ENCODE assay signal across 9 mouse cellular contexts in the genomic region with DNA sequence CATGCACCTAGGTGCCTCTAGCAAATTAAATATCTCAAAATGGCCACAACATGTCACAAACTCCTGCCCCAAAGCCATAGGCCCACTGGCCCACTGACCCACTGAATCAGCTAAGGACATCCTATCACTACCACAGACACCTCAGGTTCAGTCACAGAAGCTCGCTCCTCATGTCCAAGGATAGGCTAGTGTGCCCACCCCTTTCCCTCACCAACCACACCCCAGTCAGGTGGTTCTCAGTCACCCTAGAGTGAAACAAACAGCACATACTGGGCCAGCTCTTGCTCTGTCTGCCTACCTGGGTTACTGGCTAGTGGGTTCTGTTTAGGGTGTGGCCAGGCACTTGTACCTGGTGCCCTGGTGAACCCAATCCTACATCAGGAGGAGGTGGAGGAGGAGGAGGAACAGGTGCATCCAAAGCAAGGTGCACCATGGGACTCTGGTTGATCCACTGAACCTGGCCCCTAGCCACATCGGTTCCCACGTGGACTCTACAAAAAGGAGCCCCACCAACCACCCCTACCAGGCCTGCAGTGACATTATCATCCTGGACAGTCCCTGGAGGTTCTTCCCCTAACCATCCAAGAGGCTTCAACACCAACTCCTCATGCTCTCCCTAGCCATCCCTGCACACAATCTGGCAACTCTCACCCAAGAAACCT. TPM values are rescaled to one million over a fixed set of nuclear protein-coding genes. Genes with fewer than 3 reads are reported as not detected.
DNase-seq lines count a peak whose midpoint lies in the region; ATAC-seq and TF ChIP-seq lines count a peak whose summit lies in the region.
"Had no signal": no experiment of that assay in that cellular context is flagged by ENCODE, and none has a peak within 500 bp of the region (broad histone marks: within the 10 kb centered on the region; RNA-seq: fewer than 3 reads in every experiment).

No protein-coding gene starts in this region.

- ATAC-seq in heart, embryonic 11.5 days (replicated peaks; ENCODE audit: insufficient number of reproducible peaks, low FRiP score, low TSS enrichment), result no peak
- ATAC-seq in G1E (ENCODE audit: extremely low read depth, insufficient number of reproducible peaks, low FRiP score, poor library complexity, severe bottlenecking), result no peak
- no peak for ATAC-seq in forebrain, embryonic 16.5 days
- no peak for ATAC-seq in liver, embryonic 16.5 days (ENCODE audit: low read depth)

- no peaks in the 10 kb centered on the region for H3K9me3 ChIP-seq in heart, embryonic 11.5 days (replicated peaks; ENCODE audit: control insufficient read depth, low read length)
- H3K9me3 ChIP-seq in G1E (replicated peaks), result no peaks in the 10 kb centered on the region
- no peaks in the 10 kb centered on the region for H3K9me3 ChIP-seq in forebrain, embryonic 16.5 days (ENCODE audit: control insufficient read depth, low read length)
- H3K9me3 ChIP-seq in liver, embryonic 16.5 days (replicated peaks; ENCODE audit: control insufficient read depth, low read length), result no peaks in the 10 kb centered on the region

- no peaks in the 10 kb centered on the region for H3K27me3 ChIP-seq in heart, embryonic 11.5 days (ENCODE audit: control insufficient read depth, insufficient read depth, low read length)
- H3K27me3 ChIP-seq in G1E (ENCODE audit: insufficient read depth, low read length), result no peaks in the 10 kb centered on the region
- no peaks in the 10 kb centered on the region for H3K27me3 ChIP-seq in forebrain, embryonic 16.5 days (replicated peaks; ENCODE audit: control insufficient read depth, insufficient read depth, low read length)
- no peaks in the 10 kb centered on the region for H3K27me3 ChIP-seq in liver, embryonic 16.5 days (ENCODE audit: control insufficient read depth, insufficient read depth, low read depth, low read length)

- peaks cover 31% of the 10 kb centered on the region for H3K36me3 ChIP-seq in heart, embryonic 11.5 days (ENCODE audit: control insufficient read depth, insufficient read depth, low read length)
- peaks cover 60% of the 10 kb centered on the region for H3K36me3 ChIP-seq in G1E (replicated peaks)
- H3K36me3 ChIP-seq in forebrain, embryonic 16.5 days (ENCODE audit: control insufficient read depth, insufficient read depth), result peaks cover 27% of the 10 kb centered on the region
- peaks cover 46% of the 10 kb centered on the region for H3K36me3 ChIP-seq in liver, embryonic 16.5 days (ENCODE audit: control insufficient read depth, insufficient read depth)

- WGBS in heart, embryonic 11.5 days (ENCODE audit: insufficient replicate concordance), result 74% methylated on average over 3 of the region's 3 CpGs
- 92% methylated on average over 3 of the region's 3 CpGs for WGBS in forebrain, embryonic 16.5 days
- 68% methylated on average over 3 of the region's 3 CpGs for WGBS in liver, embryonic 16.5 days (ENCODE audit: insufficient replicate concordance)

- H3K4me1 ChIP-seq in heart, embryonic 11.5 days (ENCODE audit: control insufficient read depth, insufficient read depth, low read length), result peaks cover 17% of the 10 kb centered on the region
- peaks cover 93% of the 10 kb centered on the region for H3K4me1 ChIP-seq in G1E (ENCODE audit: insufficient read depth, low read depth, low read length)
- peaks cover 17% of the 10 kb centered on the region for H3K4me1 ChIP-seq in forebrain, embryonic 16.5 days (replicated peaks; ENCODE audit: control insufficient read depth, insufficient read depth, low read length)
- peaks cover 60% of the 10 kb centered on the region for H3K4me1 ChIP-seq in liver, embryonic 16.5 days (ENCODE audit: control insufficient read depth, low read depth, low read length)

- H3K9ac ChIP-seq in heart, embryonic 11.5 days (ENCODE audit: low read depth, low read length), result peak overlapping the region; percentile 97
- H3K9ac ChIP-seq in forebrain, embryonic 16.5 days (replicated peaks; ENCODE audit: low read depth, low read length), result no peak overlapping the region
- H3K9ac ChIP-seq in liver, embryonic 16.5 days (ENCODE audit: low read depth, low read length), result peak overlapping the region; percentile 96

- DNase-seq in heart, postnatal 36 days, result no peak
- no peak for DNase-seq in G1E (ENCODE audit: low spot score)
- DNase-seq in urinary bladder, postnatal 14 days (ENCODE audit: low spot score), result no peak
- no peak for DNase-seq in thymus, postnatal 0 days (ENCODE audit: low spot score)
- DNase-seq in thymus, postnatal 25 days, result no peak
- DNase-seq: gastrocnemius, postnatal 36 days had no signal

- H3K4me3 ChIP-seq in heart, embryonic 11.5 days (ENCODE audit: low read depth, low read length), result peak overlapping the region; percentile 91
- H3K4me3 ChIP-seq in G1E (ENCODE audit: low read depth, low read length), result peak overlapping the region; percentile 81
- no peak overlapping the region for H3K4me3 ChIP-seq in forebrain, embryonic 16.5 days (replicated peaks; ENCODE audit: low read length)
- H3K4me3 ChIP-seq in liver, embryonic 16.5 days (ENCODE audit: low read depth, low read length), result peak overlapping the region; percentile 90

- peak overlapping the region; percentile 98 for H3K4me2 ChIP-seq in heart, embryonic 11.5 days
- peak overlapping the region; percentile 89 for H3K4me2 ChIP-seq in forebrain, embryonic 16.5 days (ENCODE audit: low read length)
- H3K4me2 ChIP-seq in liver, embryonic 16.5 days (ENCODE audit: low read depth, low read length), result peak overlapping the region; percentile 85

- peak overlapping the region; percentile 75; the same call in 1 of the 2 replicates for H3K27ac ChIP-seq in heart, embryonic 11.5 days (ENCODE audit: low read depth, low read length)
- no peak overlapping the region for H3K27ac ChIP-seq in forebrain, embryonic 16.5 days (ENCODE audit: low read length)
- peak overlapping the region; percentile 94 for H3K27ac ChIP-seq in liver, embryonic 16.5 days (ENCODE audit: low read length)

- no peak for TF ChIP-seq CTCF in G1E (IDR thresholded peaks at IDR 0.05; ENCODE audit: low read depth, low read length)

- intact Hi-C loops in heart, postnatal 36 days (cut with DNase I), result no loop called here

RNA-seq across cellular contexts. Expression of gene Ctsd, which starts 2.0 kb away (rescaled TPM):
- polyA plus RNA-seq in heart, embryonic 11.5 days (2014; fragmentation: Nextera tagmentation; extraction: Ambion mirVana), result 378 and 446 TPM in 2 replicates
- 100 to 1,000 TPM; 830 to 843 TPM for total RNA-seq in heart, postnatal 36 days (2021)
- total RNA-seq in G1E (2014; fragmentation: Nextera tagmentation), result 102 and 133 TPM in 2 replicates
- 1,036 and 1,228 TPM in 2 replicates for total RNA-seq in G1E (2017)
- 43.0 and 64.7 TPM in 2 replicates for polyA plus RNA-seq in G1E (2012)
- 203 and 208 TPM in 2 replicates for polyA plus RNA-seq in forebrain, embryonic 16.5 days (2015; fragmentation: Nextera tagmentation; extraction: Ambion mirVana)
- 408 and 415 TPM in 2 replicates for polyA plus RNA-seq in liver, embryonic 16.5 days (2015; fragmentation: Nextera tagmentation; extraction: Ambion mirVana)
- 395 and 403 TPM in 2 replicates for polyA plus RNA-seq in thymus, postnatal 0 days (2015; fragmentation: Nextera tagmentation; extraction: Ambion mirVana)

RNA-seq across cellular contexts. Expression of gene Gm49369, which starts 3.4 kb away (rescaled TPM):
- polyA plus RNA-seq in heart, embryonic 11.5 days (2014; fragmentation: Nextera tagmentation; extraction: Ambion mirVana), result 1.9 TPM in 1 of 2 replicates, not detected in the other
- 1 to 10 TPM in 1 of 2 experiments, under 1 TPM in 1; 0.72 to 8.2 TPM for total RNA-seq in heart, postnatal 36 days (2021)
- total RNA-seq in G1E (2014; fragmentation: Nextera tagmentation), result not detected in 2 replicates
- total RNA-seq in G1E (2017), result 246 and 291 TPM in 2 replicates
- polyA plus RNA-seq in G1E (2012), result 28.2 and 43.6 TPM in 2 replicates
- not detected in 2 replicates for polyA plus RNA-seq in forebrain, embryonic 16.5 days (2015; fragmentation: Nextera tagmentation; extraction: Ambion mirVana)
- 1.4 and 1.8 TPM in 2 replicates for polyA plus RNA-seq in liver, embryonic 16.5 days (2015; fragmentation: Nextera tagmentation; extraction: Ambion mirVana)
- 5.1 TPM in 1 of 2 replicates, not detected in the other for polyA plus RNA-seq in thymus, postnatal 0 days (2015; fragmentation: Nextera tagmentation; extraction: Ambion mirVana)

RNA-seq across cellular contexts. Expression of gene Ifitm10, which starts 12.3 kb away (rescaled TPM):
- polyA plus RNA-seq in heart, embryonic 11.5 days (2014; fragmentation: Nextera tagmentation; extraction: Ambion mirVana), result 7.6 and 8.3 TPM in 2 replicates
- 1 to 10 TPM; 1.8 to 2.0 TPM for total RNA-seq in heart, postnatal 36 days (2021)
- total RNA-seq in G1E (2014; fragmentation: Nextera tagmentation), result not detected in 2 replicates
- total RNA-seq in G1E (2017), result 0.81 and 0.93 TPM in 2 replicates
- 0.33 and 0.52 TPM in 2 replicates for polyA plus RNA-seq in G1E (2012)
- 2.6 and 3.8 TPM in 2 replicates for polyA plus RNA-seq in forebrain, embryonic 16.5 days (2015; fragmentation: Nextera tagmentation; extraction: Ambion mirVana)
- polyA plus RNA-seq in liver, embryonic 16.5 days (2015; fragmentation: Nextera tagmentation; extraction: Ambion mirVana), result 1.6 and 2.0 TPM in 2 replicates
- polyA plus RNA-seq in thymus, postnatal 0 days (2015; fragmentation: Nextera tagmentation; extraction: Ambion mirVana), result 8.5 and 10.6 TPM in 2 replicates

RNA-seq across cellular contexts. Expression of gene Syt8, which starts 48.8 kb away (rescaled TPM):
- polyA plus RNA-seq in heart, embryonic 11.5 days (2014; fragmentation: Nextera tagmentation; extraction: Ambion mirVana), result 0.26 and 0.31 TPM in 2 replicates
- total RNA-seq in heart, postnatal 36 days (2021), result not detected
- total RNA-seq in G1E (2014; fragmentation: Nextera tagmentation) (not detected in 2 replicates), G1E (2017) (2.1 and 3.5 TPM in 2 replicates)
- not detected in 2 replicates for polyA plus RNA-seq in G1E (2012)
- not detected in 2 replicates for polyA plus RNA-seq in forebrain, embryonic 16.5 days (2015; fragmentation: Nextera tagmentation; extraction: Ambion mirVana)
- 0.14 TPM in 1 of 2 replicates, not detected in the other for polyA plus RNA-seq in liver, embryonic 16.5 days (2015; fragmentation: Nextera tagmentation; extraction: Ambion mirVana)
- polyA plus RNA-seq in thymus, postnatal 0 days (2015; fragmentation: Nextera tagmentation; extraction: Ambion mirVana), result 0.34 and 0.75 TPM in 2 replicates
- total RNA-seq: gastrocnemius, postnatal 36 days had no signal

RNA-seq across cellular contexts. Expression of gene Tnni2, which starts 55.7 kb away (rescaled TPM):
- polyA plus RNA-seq in heart, embryonic 11.5 days (2014; fragmentation: Nextera tagmentation; extraction: Ambion mirVana), result 46.1 and 51.6 TPM in 2 replicates
- total RNA-seq in heart, postnatal 36 days (2021), result 1 to 10 TPM; 1.6 to 3.4 TPM
- not detected in 2 replicates for total RNA-seq in G1E (2014; fragmentation: Nextera tagmentation)
- 2.5 and 3.5 TPM in 2 replicates for total RNA-seq in G1E (2017)
- 1.0 TPM in 1 of 2 replicates, not detected in the other for polyA plus RNA-seq in G1E (2012)
- polyA plus RNA-seq in forebrain, embryonic 16.5 days (2015; fragmentation: Nextera tagmentation; extraction: Ambion mirVana), result 0.89 TPM in 1 of 2 replicates, not detected in the other
- 17.8 and 41.4 TPM in 2 replicates for polyA plus RNA-seq in liver, embryonic 16.5 days (2015; fragmentation: Nextera tagmentation; extraction: Ambion mirVana)
- polyA plus RNA-seq in thymus, postnatal 0 days (2015; fragmentation: Nextera tagmentation; extraction: Ambion mirVana), result 14.1 and 14.3 TPM in 2 replicates
